Mouse (Mus musculus) heart, adult 11 months (tissue): ENCODE results near the gene Dnaic1.

Experiments
- DNase-seq: peaks from one replicate; pipeline ENCODE4 v3.0.0; 2022

Dnaic1 gene

GRCm38 (mm10) chr4:41636882-41637635 is 67.5 kb downstream of the Dnaic1 start:
- DNase-seq, result peak; percentile 92

GRCm38 (mm10) chr4:41638186-41638731 is 68.7 kb downstream of the Dnaic1 start:
- peak; percentile 89 for DNase-seq

GRCm38 (mm10) chr4:41638828-41639213 is 69.2 kb downstream of the Dnaic1 start:
- peak; percentile 92 for DNase-seq

- peak; percentile 91 for DNase-seq
These were observed 69.8 kb downstream of the Dnaic1 start for GRCm38 (mm10) chr4:41639214-41639841.

GRCm38 (mm10) chr4:41639913-41640507 is 70.4 kb downstream of the Dnaic1 start, which contains the start of gene Enho:
Gene Enho, minus strand, starts transcription at chr4:41640324.
- peak; percentile 99 for DNase-seq

GRCm38 (mm10) chr4:41641199-41641822 is 71.7 kb downstream of the Dnaic1 start:
- no peak for DNase-seq

GRCm38 (mm10) chr4:41645488-41645887 is 75.9 kb downstream of the Dnaic1 start:
- no peak for DNase-seq

- DNase-seq, result no peak
These were observed 78.6 kb downstream of the Dnaic1 start for GRCm38 (mm10) chr4:41648157-41648556.

- no peak for DNase-seq
These were observed 79.1 kb downstream of the Dnaic1 start for GRCm38 (mm10) chr4:41648627-41649026.

GRCm38 (mm10) chr4:41653296-41653695 is 83.7 kb downstream of the Dnaic1 start:
- peak; percentile 93 for DNase-seq

GRCm38 (mm10) chr4:41653730-41654129 is 84.2 kb downstream of the Dnaic1 start:
- peak; percentile 85 for DNase-seq

- peak; percentile 89 for DNase-seq
These were observed 84.6 kb downstream of the Dnaic1 start for GRCm38 (mm10) chr4:41654217-41654616.

GRCm38 (mm10) chr4:41655525-41655924 is 86.0 kb downstream of the Dnaic1 start:
- peak; percentile 87 for DNase-seq

GRCm38 (mm10) chr4:41658566-41659384 is 89.2 kb downstream of the Dnaic1 start:
- DNase-seq, result peak; percentile 89

- DNase-seq, result no peak
These were observed 90.0 kb downstream of the Dnaic1 start for GRCm38 (mm10) chr4:41659556-41659955.

- DNase-seq, result peak; percentile 90
These were observed 91.4 kb downstream of the Dnaic1 start for GRCm38 (mm10) chr4:41660851-41661430.

GRCm38 (mm10) chr4:41662723-41663122 is 93.1 kb downstream of the Dnaic1 start:
- DNase-seq, result no peak

GRCm38 (mm10) chr4:41663614-41664013 is 94.0 kb downstream of the Dnaic1 start:
- DNase-seq, result no peak

- no peak for DNase-seq
These were observed 95.0 kb downstream of the Dnaic1 start for GRCm38 (mm10) chr4:41664533-41664932.

GRCm38 (mm10) chr4:41665009-41665675 is 95.6 kb downstream of the Dnaic1 start:
- no peak for DNase-seq

GRCm38 (mm10) chr4:41666646-41667045 is 97.1 kb downstream of the Dnaic1 start:
- DNase-seq, result no peak
